Mouse (Mus musculus) gastrocnemius, postnatal 25 days (tissue): Measurements from ENCODE around the gene Rsrc2. TPM values are rescaled to one million over a fixed set of nuclear protein-coding genes. Genes with fewer than 3 reads are reported as not detected.

ENCODE experiments used
- DNase-seq: peaks from one replicate; pipeline ENCODE4 v3.0.0; 2022
- total RNA-seq, 2 experiments: library from RNA; stranded (reverse); gene quantifications; 1 replicate in 1 of 2; 2 replicates in 1 of 2; pipeline ENCODE4 v1.2.3; 2021

The Rsrc2 gene
- total RNA-seq, 2 experiments from 2014 or later = 31.5 to 36.2 TPM

DNA sequence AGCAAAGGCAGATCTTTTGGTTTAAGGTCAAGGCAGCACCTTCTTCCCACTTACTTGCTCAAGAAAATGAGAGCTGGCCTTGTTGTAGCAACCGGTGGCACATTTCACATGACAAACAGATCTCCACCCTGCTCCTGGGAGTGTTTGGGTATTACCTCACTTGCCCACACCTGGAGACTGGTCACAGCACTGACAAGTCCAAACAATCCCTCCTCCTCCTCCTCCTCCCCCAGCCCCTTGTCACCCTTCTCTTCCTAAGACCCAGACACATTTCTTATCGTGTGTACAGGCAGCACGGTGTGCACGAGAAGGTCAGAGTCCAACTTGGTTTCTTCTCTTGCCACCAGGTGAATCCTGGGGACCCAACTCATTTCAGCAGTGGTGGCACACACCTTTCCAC lies 52.3 kb downstream of the Rsrc2 start:
- DNase-seq = no peak

DNA sequence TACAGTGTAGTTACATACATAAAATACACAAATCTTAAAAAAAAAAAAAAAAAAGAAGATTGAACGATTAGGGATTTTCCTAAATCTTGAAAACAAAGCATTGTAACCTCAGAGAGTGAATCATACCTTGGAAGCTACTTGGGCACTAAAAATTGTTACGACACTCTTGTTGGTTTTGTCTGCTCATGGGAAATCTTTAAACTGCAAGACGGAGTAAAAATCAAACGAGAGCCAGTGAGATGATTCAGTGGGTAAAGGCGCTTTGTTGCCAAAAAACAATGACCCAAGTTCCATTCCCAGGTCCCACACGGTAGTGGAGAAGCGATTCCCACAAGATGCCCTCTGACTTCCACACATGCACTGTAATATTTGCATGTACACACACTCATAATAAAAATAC lies 53.0 kb downstream of the Rsrc2 start:
- no peak for DNase-seq

DNA sequence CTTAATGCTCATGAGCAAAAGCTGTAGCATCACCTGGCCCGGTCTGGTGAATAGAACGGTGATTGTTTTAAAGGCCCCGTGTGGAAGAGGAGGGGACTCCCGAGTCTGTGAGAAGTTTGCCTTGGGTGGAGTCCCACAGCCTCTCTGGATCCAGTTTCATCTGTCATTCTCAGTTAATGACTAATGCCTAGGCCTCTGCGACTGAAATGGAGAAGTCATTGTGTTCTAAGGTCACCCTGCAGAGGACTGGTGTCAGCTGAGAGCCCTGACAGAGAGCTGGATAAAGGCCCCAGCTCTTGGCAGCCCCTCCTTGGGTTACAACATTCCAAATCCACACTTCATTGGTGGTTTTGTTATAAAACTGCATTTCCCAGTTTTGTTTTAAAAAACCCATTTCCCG lies 54.7 kb downstream of the Rsrc2 start:
- DNase-seq = peak; percentile 57

DNA sequence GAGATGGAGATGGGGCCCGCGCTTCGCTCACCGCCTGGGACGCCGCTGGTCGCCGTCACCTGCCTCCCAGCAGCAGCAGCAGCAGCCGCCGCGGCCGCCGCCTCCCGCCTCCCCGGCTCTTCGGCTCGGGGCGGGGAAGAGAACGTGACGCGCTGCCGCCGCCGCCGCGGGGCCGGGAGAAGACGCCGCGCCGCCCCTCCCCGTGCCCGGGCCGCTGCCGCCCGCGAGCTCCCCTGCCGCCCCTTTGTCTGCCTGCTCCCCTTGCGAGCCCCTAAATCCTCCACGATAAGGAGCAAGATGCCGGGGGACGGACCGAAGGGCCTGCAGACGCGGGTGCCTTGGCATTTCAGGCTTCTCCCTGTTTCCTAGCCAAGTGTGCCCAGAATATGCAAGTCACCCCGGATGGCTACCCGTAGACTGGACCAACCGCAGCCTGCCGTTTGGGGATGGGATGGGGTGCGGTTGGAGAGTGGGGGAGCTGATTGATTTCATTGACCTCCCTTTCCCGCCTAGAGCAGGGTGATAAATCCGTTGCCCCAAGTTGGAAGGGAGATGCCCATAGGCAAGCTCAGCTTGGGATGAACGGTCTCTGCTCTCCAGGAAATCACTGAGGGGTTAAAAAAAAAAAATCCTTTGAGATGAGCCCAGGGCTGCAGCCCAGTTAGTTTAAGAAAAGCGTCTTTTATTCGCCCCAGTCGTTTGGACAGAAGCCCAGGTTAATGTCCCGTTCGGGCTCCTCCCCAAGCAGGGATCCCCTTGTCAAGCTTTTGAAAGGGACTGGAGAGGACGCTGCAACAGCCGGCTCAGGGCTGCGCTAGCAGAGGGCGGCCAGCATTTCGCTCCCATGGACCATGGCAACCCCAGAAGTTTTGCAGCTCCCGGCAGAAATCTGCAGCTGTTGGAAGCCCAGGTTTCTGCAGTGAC lies 64.7 kb downstream of the Rsrc2 start, which contains the start of gene Clip1:
Clip1 (minus strand) TSS at position 398 of the 924 bp plus-strand sequence.
- peak; percentile 70 for DNase-seq

DNA sequence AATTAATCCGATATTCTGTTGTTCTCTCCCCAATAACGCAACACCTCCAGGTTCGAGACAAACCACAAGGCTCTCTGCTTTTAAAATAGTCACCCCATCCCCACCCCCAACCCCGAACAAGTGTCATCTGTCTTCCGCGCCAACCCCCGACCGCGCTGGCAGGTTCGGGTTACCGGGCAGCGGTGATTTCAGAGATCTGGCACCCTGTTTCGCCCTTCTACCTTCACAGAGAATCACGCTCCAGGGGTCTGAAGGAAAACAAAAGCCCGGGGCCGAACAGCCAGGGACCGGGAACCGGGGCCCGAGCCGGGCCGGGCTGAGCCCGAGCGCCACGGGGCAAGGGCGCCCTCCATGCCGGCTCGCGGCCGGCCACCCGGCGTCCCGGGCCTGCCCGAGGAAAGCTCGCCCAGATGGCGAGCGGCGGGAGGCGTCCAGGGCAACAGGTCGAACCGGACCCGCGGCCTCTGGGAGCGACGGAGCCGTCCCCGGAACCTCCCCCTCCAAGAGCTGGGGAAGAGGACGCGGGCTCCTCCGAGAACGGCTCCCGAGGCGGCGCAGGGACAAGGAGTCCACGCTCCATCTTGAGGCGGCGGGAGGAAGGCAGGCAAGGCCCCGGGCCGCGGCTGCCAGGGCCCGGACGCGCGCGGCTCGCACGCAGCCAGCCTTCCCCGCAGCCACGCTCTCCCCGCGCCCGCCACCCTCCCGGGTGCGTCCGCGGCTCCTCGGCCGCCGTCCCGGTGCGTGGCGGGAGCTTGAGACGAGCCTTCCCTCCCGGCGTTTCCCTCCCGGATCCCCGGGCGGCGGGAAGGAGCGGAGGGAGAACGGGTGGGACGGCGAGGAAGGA lies 65.6 kb downstream of the Rsrc2 start:
- DNase-seq = peak; percentile 75

DNA sequence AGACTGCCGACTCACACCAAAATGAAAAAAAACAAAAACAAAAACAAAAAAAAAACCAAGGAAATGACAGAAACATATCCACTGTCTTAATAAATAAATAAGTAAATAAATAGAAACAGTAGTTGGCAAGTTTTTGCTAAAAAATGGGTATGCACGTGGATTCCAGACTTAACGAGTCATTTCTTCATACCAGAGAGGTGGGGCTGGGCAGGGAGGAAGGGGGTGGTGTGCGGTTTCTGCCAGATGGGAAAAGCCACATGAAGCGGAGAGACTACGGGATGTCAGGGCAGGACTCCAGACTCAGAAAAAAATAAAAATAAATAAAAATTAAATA lies 66.2 kb downstream of the Rsrc2 start:
- DNase-seq = no peak

DNA sequence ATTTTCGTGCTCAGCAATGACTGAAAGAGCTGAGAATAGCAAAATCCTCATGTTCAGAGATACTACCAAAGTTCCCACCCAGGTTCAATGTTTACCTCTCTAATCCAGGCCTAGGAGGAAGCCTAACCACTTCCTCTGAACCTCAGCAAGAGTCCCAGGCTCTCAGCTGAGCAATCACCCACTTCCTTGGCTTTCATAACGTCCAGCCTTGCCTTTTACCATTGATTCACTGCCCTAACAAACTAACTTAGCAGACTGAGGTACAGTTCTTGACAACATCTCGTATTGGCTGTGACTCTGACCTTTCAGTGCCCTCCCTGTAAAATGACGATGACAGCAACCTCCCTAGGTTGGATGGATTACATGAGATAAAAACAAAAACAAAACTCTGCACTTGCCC lies 66.8 kb downstream of the Rsrc2 start:
- no peak for DNase-seq

DNA sequence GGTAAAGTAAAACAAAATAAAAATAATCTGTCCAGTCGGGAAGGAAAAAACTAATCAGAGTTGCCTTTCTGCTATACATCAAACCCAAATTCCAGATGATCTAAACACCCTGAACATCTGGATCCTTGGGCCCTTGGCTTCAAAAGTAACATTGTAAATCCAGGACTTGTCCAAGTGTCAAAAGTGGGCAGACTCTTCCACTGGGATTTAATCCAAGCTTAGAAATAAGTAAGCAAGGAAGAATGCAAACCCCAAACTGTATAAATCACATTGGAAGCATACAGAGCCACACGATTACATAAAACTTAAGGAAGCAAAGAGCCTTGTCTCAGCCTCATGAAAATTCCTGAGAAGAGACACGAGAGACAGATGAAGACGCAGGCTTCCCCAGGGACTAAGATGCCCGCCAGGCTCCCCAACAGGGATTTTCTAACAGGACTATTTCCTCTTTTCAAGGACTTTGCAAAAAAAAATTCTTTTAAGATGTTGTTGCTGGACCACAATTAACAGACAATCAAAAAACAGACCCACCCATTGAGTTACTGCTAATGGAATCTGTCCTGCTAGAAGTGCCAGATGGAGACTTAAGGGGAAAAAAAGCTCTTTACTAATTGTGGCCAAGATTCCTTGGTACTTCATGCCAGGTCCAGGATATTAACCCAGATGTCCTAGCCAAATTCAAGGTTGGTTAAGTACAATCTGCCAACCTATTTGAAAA lies 69.5 kb downstream of the Rsrc2 start:
- no peak for DNase-seq

DNA sequence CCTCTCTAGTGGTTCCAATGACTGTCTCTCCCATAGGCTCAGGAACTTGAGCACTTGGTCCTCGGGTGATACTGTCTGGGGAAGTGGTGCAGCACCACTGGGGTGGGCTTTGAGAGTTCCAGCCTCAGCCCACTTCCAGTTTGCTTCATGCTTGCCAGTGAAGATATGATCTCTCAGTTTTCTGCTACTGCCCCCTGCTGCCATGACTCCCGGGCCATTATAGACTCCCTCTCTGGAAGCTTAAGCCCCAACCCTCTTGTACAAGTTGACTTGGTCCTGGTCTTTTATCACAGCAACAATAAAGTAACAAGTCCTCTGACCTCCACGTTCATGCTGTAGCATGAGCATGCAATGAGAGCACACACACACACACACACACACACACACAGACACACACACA lies 70.1 kb downstream of the Rsrc2 start:
- no peak for DNase-seq

Other genes starting within 250 kb of the Rsrc2 start
- not detected for gene B3gnt4, start 239.0 kb downstream of the Rsrc2 start, total RNA-seq
- 10 to 100 TPM; 40.6 to 43.9 TPM for gene Diablo, start 225.2 kb downstream of the Rsrc2 start, total RNA-seq
- gene Gm49027, start 223.9 kb downstream of the Rsrc2 start, total RNA-seq = under 1 TPM in 1 of 2 experiments, not detected in 1; 0.83 TPM
- gene Vps33a, start 176.4 kb downstream of the Rsrc2 start, total RNA-seq = 10 to 100 TPM; 22.2 to 28.3 TPM
- gene Clip1, start 64.8 kb downstream of the Rsrc2 start, total RNA-seq = 100 to 1,000 TPM; 208 to 217 TPM
- gene Zcchc8, start 28.3 kb downstream of the Rsrc2 start, total RNA-seq = 10 to 100 TPM; 16.2 to 17.4 TPM
- gene Kntc1, start 302 bp upstream of the Rsrc2 start, total RNA-seq = under 1 TPM; 0.28 to 0.99 TPM
- under 1 TPM in 1 of 2 experiments, not detected in 1; 0.75 TPM for gene Hcar2, start 116.1 kb upstream of the Rsrc2 start, total RNA-seq
- gene Hcar1, start 130.6 kb upstream of the Rsrc2 start, total RNA-seq = 1 to 10 TPM in 1 of 2 experiments, under 1 TPM in 1; 0.18 to 1.2 TPM
- gene Denr, start 157.8 kb upstream of the Rsrc2 start, total RNA-seq = 10 to 100 TPM; 40.5 to 44.6 TPM
- gene Gm43518, start 178.0 kb upstream of the Rsrc2 start, total RNA-seq = not detected
- 1 to 10 TPM; 1.4 to 1.8 TPM for gene Ccdc62, start 181.3 kb upstream of the Rsrc2 start, total RNA-seq
- gene Hip1r, start 224.2 kb upstream of the Rsrc2 start, total RNA-seq = 1 to 10 TPM; 6.2 to 6.6 TPM